Mouse (Mus musculus): Measurements from ENCODE around the gene Grm8.
"Not testable (repeated sequence)": the region's sequence is repeated elsewhere in the genome, so short reads cannot be mapped to it uniquely, and the experiment has no call there.

Gene Grm8

DNA sequence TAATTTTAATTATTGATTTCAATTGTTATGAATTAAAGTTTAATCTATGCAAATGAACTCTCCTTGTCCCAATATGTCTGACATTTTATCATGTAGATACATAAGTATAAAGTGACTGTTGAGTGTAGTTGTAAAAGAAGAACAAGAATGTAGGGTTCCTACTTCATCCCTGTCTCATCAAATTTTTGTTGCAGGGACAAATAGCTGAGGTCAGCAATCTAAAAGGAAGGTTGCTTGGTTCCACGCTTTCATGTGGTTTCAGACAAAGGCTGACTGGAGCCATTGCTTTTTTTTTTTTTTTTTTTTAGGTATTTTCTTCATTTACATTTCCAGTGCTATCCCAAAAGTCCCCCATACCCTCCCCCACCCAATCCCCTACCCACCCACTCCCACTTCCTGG lies 298.8 kb downstream of the Grm8 start:
- no peak for DNase-seq

DNA sequence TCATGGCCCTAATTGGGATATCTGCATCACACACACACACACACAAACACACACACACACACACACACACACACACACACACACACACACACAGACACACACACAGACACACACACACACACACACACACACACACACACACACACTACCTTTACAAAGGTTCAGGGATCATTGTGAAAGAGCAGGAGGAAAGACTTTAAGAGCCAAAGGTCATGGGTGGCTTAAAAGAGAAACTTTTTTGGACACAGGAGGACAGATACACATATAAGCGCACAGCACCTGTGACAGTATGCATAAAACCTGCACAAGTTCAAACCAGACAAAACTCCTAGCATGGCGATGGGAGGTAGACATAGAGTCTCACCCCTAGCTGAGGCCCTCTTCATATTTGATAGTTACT lies 315.2 kb downstream of the Grm8 start:
- DNase-seq, result not testable (repeated sequence)

- no peak for DNase-seq
Observed at GRCm38 (mm10) chr6:27812789-27813188, 322.2 kb downstream of the Grm8 start.

DNA sequence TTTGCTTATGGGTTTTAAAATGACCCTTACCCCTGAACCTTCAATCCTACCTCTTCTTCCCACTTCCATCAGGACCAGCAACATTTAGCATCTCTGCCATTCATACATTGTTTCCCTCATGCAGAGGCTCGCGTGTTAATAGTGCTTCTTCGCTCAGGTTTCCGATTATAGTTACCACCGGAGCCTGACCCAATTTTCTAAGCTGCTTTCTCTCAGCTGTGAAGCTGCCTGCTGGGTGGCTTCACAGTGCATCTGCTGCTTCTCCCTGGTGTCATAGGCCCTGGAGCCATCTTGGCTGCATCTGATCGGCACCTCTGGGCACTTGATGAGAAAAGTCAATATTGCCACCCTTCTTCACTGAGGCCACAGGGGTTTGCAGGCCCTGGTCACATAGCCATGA lies 325.0 kb downstream of the Grm8 start:
- DNase-seq, result no peak

GRCm38 (mm10) chr6:27806741-27807140 lies 328.2 kb downstream of the Grm8 start:
- no peak for DNase-seq

GRCm38 (mm10) chr6:27800881-27801572 lies 334.0 kb downstream of the Grm8 start:
- no peak for DNase-seq

DNA sequence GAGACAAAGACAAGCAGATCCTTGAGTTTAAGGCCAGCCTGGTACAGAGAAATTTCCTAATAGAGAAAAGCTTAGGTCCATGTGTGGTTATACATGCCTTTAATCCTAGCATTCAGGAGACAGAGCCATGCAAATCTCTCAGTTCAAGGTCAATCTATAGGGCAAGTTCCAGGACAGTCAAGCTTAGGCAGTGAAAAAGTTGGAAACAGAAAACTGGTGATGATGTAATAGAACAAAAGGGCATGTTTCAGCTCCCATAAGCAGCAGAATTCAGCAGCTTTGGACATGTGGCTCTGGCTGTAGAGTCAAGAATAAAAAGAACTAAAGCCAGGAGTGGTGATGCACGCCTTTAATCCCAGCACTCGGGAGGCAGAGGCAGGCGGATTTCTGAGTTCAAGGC lies 336.2 kb downstream of the Grm8 start:
- DNase-seq, result no peak

- DNase-seq, result no peak
Observed at GRCm38 (mm10) chr6:27789566-27789965, 345.4 kb downstream of the Grm8 start.

- no peak for DNase-seq
Observed at GRCm38 (mm10) chr6:27789151-27789550, 345.8 kb downstream of the Grm8 start.

DNA sequence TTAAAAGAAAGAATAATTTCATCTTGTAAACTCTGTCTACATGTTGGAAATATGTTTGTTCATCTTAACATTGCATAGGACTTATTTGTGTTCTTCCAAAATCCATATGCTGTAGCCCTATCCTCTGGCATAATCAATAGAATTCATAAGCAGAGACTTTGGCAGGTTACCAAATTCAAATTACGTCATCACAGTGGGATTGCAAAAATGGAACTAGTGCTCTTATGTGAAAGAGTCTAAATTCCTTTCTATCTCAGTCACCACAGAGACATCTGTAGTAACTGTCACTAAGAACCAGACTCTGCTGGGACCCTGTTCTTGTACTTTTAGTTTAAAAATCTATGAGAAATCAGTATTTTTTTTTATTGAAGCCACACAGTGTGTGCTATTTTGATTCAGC lies 352.7 kb downstream of the Grm8 start:
- DNase-seq, result no peak

GRCm38 (mm10) chr6:27781371-27781770 lies 353.6 kb downstream of the Grm8 start:
- DNase-seq, result no peak

DNA sequence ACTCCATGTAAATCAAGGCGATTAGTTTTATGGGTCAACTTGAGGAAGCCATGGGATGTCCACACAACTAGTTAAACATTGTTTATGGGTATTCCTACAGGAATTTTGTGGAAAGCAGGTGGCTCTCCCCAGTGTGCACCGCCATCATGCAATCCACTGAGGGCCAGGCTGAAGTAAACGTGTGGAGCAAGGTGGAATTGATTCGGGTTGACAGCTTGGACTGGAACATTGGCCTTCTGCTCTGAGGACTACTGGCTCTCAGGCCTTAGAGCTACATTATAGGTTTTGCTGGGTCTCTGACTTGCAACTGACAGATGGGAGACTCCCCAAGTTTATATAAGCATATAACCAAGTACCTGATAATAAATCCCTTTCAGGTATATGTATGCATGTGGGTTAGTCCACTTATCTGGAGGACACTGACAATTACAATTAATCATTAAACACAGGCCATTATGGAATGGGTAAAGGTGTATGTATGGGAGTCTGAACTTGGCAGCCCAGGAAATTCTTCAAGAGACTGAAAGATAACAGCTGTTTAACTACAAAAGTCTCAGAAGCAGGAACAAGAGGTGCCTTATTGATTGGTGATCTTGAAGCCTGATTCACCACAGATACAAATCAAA lies 359.2 kb downstream of the Grm8 start:
- DNase-seq, result no peak

GRCm38 (mm10) chr6:27762061-27762460 lies 372.9 kb downstream of the Grm8 start:
- no peak for DNase-seq

DNA sequence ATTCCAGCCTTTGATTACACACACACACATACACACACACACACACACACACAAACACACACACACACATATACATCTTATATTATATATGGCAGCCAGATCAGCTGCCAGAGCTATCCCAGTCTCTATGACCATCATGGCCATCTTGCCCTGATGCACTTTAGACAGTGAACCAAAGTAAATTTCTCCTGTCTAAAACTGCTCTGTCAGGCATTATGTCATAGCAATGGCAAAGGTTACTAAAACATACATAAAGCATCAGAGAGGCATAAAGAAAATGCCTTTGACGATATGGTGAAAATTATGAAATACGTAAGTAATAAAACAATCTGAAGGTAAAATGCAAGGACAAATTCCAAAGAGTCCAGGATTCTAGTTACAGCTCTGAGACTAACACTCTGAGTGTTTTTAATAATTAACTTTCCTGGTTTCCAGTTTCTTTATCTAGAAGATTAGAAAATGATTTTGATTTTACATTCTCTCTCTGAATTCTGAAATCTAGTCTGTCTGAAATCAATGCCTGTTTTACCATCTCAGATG lies 381.6 kb downstream of the Grm8 start:
- no peak for DNase-seq

DNA sequence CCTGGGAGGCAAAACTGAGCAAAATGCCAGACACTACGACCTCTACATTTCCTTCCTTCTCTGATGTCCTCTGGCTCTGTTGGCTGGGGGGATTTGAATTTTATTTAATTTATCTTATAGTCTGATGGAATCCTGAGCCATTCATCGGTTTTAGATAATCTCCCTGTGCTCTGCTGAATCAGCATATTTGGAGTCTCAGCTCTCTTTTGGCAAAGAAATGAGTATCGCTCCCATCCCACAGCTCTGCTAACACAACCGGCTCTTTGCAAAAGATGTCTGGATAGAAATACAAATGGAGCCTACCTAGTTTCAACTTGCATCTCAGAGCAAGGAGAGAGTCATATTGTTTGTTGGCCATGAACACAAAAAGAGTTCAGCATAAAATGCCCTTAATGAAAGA lies 388.5 kb downstream of the Grm8 start:
- DNase-seq, result no peak

- no peak for DNase-seq
Observed at GRCm38 (mm10) chr6:27745693-27746451, 389.1 kb downstream of the Grm8 start.

DNA sequence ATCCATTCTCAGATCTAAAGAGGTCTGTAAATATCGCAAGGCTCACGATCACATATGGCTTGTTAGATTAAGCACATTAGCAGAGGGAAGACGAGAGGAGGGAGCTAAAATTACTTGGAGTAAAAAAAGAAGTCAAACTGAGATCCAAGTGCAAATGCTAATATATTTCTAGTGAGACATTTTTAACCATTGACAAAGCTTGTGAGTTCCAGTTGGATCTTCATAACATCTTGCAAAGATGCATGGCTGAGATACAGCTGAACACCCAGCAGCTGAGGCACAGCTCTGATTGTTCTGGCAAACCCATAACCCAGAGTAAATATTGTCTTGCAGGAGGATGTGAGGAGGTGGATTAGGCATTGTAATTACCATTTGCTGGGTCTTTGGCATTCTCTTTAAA lies 445.6 kb downstream of the Grm8 start:
- DNase-seq, result no peak

DNA sequence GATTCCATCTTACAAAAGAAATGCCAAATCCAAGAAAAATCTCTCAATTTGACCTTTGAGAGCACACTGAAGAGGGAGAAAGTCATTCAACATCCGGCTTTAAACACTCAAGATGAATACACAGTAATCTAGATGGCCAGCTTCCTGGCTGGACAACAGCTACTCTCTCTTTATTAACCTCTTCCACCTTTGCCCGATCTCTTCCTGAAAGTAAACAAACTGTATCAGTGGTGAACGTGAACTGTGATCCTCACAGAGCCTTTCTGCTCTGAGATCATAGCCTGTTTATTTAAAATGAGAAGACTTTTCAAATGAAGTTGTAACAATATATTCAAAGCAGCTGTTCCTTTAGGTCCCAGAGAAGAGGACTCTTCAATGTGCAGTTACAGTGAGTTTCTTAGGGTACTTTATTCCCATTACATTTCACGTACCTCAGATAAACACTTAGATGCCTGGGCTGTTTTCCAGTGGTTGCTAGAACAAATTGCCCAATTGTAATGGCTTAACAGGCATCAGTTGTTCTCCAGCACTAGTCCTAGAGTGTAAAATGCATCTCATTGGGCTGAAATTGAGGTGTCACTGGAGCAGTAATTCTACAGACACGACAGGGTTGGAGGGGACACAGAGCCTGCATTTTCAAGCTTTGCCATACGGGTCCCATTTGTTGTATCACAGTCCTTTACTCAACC lies 473.1 kb downstream of the Grm8 start:
- DNase-seq, result no peak

GRCm38 (mm10) chr6:27657520-27657919 lies 477.5 kb downstream of the Grm8 start:
- DNase-seq, result peak; percentile 31

DNA sequence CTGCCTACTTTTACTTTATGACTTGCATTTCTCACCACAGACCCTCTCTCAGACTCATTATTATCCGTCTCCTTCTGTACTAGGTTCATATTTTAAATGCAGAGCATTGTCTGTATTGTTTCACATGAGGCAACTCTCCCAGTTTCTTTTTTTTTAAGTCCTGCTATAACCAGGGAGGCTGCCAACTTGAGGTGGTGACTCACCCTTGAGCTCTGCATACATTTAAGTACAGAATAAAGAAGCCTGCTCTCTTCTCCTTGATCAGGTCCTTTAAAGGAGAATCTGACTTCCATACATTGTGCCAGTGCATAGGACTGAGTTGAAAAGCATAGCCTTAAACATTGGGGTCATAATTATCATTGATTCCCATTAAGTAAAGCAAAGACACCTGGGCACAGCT lies 488.5 kb downstream of the Grm8 start:
- DNase-seq, result no peak

DNA sequence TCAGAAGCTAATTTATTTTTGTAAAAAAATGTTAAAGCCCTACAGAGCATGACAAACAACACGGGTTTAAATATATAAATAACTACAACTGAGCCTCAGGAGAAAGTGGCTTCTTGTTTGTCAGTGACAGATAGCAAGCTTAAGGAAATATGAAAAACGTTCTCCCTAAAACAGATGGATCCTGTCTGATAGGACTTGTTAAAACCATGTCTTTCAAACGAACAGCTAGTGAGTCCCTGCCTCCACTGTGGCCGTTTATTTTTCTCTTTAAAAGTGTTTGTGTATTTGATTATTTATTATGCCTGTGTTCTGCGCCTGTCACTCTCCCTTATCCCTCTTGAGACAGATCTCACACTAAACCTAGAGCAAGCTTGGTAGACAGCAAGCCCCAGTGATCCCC lies 489.9 kb downstream of the Grm8 start:
- DNase-seq, result no peak

GRCm38 (mm10) chr6:27635898-27636297 lies 499.1 kb downstream of the Grm8 start:
- DNase-seq, result no peak

- DNase-seq, result no peak
Observed at GRCm38 (mm10) chr6:27617472-27617871, 517.5 kb downstream of the Grm8 start.

All from kidney, adult 18-20 months (tissue).